Mouse (Mus musculus) hindbrain, embryonic 12.5 days (tissue): ENCODE measurements around the gene Pla2g1b. TPM values are rescaled to one million over a fixed set of nuclear protein-coding genes. Genes with fewer than 3 reads are reported as not detected.
"Not testable (repeated sequence)": the region's sequence is repeated elsewhere in the genome, so short reads cannot be mapped to it uniquely, and the experiment has no call there.

Source experiments
- ATAC-seq: fragments of 200-750 bp; cut with Nextera tagmentation; 2 replicates; pipeline ENCODE4 v1.8.0; 2017; ENCODE audit warnings: moderate TSS enrichment; ENCODE audit not compliant: low FRiP score
- H3K27ac ChIP-seq: fragments of 300-500 bp; sonication (generic); 2 replicates; pipeline ENCODE4 v1.5.1; 2016; ENCODE audit warnings: mild to moderate bottlenecking
- H3K27me3 ChIP-seq: fragments of 300-500 bp; sonication (generic); 2 replicates; pipeline ENCODE4 v1.6.1; 2016; ENCODE audit warnings: mild to moderate bottlenecking
- H3K36me3 ChIP-seq: fragments of 300-500 bp; sonication (generic); 2 replicates; pipeline ENCODE4 v1.6.1; 2016; ENCODE audit warnings: mild to moderate bottlenecking
- H3K4me1 ChIP-seq: fragments of 300-500 bp; sonication (generic); 2 replicates; pipeline ENCODE4 v1.6.1; 2016
- H3K4me2 ChIP-seq: fragments of 300-500 bp; sonication (generic); replicated peaks from 2 replicates; pipeline ENCODE4 v1.6.1; 2016; ENCODE audit warnings: mild to moderate bottlenecking
- H3K4me3 ChIP-seq: fragments of 300-500 bp; sonication (generic); 2 replicates; pipeline ENCODE4 v1.5.1; 2016; ENCODE audit warnings: mild to moderate bottlenecking
- H3K9ac ChIP-seq: fragments of 300-500 bp; sonication (generic); 2 replicates; pipeline ENCODE4 v1.6.1; 2016; ENCODE audit warnings: mild to moderate bottlenecking, moderate library complexity
- H3K9me3 ChIP-seq: fragments of 300-500 bp; sonication (generic); replicated peaks from 2 replicates; pipeline ENCODE4 v1.6.1; 2016; ENCODE audit warnings: mild to moderate bottlenecking
- WGBS: fragments of 180-500 bp; shearing (Covaris S2); methylation state at CpG from one replicate; pipeline ENCODE4 v1.1.7; 2016; 5-methylcytosine and 5-hydroxymethylcytosine counted together
- polyA plus RNA-seq: library from polyadenylated mRNA; unstranded; fragments of >200 nt; fragmentation: Nextera tagmentation; extraction: Ambion mirVana; gene quantifications from 2 replicates; pipeline ENCODE4 v1.2.1, GENCODE M21; 2016

The Pla2g1b gene
- polyA plus RNA-seq, 1 experiment from 2014 or later: not detected

GRCm38 (mm10) chr5:115435755-115436379 is 30.2 kb upstream of the Pla2g1b start:
- ATAC-seq: no peak; the same call in 1 of the 2 replicates
- peak overlapping the region; percentile 100 for H3K9ac ChIP-seq
- H3K9me3 ChIP-seq: no peaks in the 10 kb centered on the region
- peaks cover 91% of the 10 kb centered on the region for H3K4me1 ChIP-seq
- WGBS: 1% methylated on average over 8 of the region's 8 CpGs
- no peaks in the 10 kb centered on the region for H3K27me3 ChIP-seq
- H3K4me2 ChIP-seq: peak overlapping the region; percentile 80
- H3K4me3 ChIP-seq: peak overlapping the region; percentile 100
- peaks cover 48% of the 10 kb centered on the region for H3K36me3 ChIP-seq
- H3K27ac ChIP-seq: peak overlapping the region; percentile 100

GRCm38 (mm10) chr5:115436421-115437124 is 29.5 kb upstream of the Pla2g1b start:
- peak overlapping the region; percentile 100 for H3K4me3 ChIP-seq
- no peaks in the 10 kb centered on the region for H3K27me3 ChIP-seq
- peak overlapping the region; percentile 80 for H3K4me2 ChIP-seq
- peaks cover 56% of the 10 kb centered on the region for H3K36me3 ChIP-seq
- H3K4me1 ChIP-seq: peaks cover 93% of the 10 kb centered on the region
- H3K9me3 ChIP-seq: no peaks in the 10 kb centered on the region
- H3K27ac ChIP-seq: peak overlapping the region; percentile 100
- peak; percentile 88 for ATAC-seq
- WGBS: under 1% methylated on average over 43 of the region's 43 CpGs
- H3K9ac ChIP-seq: peak overlapping the region; percentile 100

GRCm38 (mm10) chr5:115437242-115437944 is 28.7 kb upstream of the Pla2g1b start:
- no peak for ATAC-seq
- Histone ChIP-seq H3K4me1 (peaks cover 85% of the 10 kb centered on the region), H3K4me2 (peak overlapping the region; percentile 80), H3K27me3 (no peaks in the 10 kb centered on the region), H3K9me3 (no peaks in the 10 kb centered on the region), H3K9ac (peak overlapping the region; percentile 100), H3K27ac (peak overlapping the region; percentile 100), H3K4me3 (peak overlapping the region; percentile 100), H3K36me3 (peaks cover 64% of the 10 kb centered on the region)
- WGBS: 25% methylated on average over 7 of the region's 7 CpGs

GRCm38 (mm10) chr5:115437945-115438315 is 28.1 kb upstream of the Pla2g1b start:
- Histone ChIP-seq H3K27me3 (no peaks in the 10 kb centered on the region), H3K36me3 (peaks cover 65% of the 10 kb centered on the region)

GRCm38 (mm10) chr5:115438667-115439066 is 27.4 kb upstream of the Pla2g1b start:
- Histone ChIP-seq H3K9ac (peak overlapping the region; percentile 62), H3K36me3 (peaks cover 65% of the 10 kb centered on the region), H3K27ac (peak overlapping the region; percentile 100), H3K4me1 (peaks cover 72% of the 10 kb centered on the region), H3K27me3 (no peaks in the 10 kb centered on the region), H3K9me3 (no peaks in the 10 kb centered on the region), H3K4me2 (peak overlapping the region; percentile 80), H3K4me3 (peak overlapping the region; percentile 17; the same call in 1 of the 2 replicates)
- WGBS: 28% methylated on average over 7 of the region's 7 CpGs
- ATAC-seq: no peak

More at GRCm38 (mm10) chr5:115437945-115438315, 28.1 kb upstream of the Pla2g1b start:
- no peaks in the 10 kb centered on the region for H3K9me3 ChIP-seq
- peak overlapping the region; percentile 17 for H3K4me3 ChIP-seq
- H3K9ac ChIP-seq: peak overlapping the region; percentile 62
- WGBS: 0% methylated on average over 2 of the region's 2 CpGs
- H3K27ac ChIP-seq: peak overlapping the region; percentile 100
- ATAC-seq: 0 out of 2 replicates have a peak, but pooled peaks have one; percentile 20
- peaks cover 79% of the 10 kb centered on the region for H3K4me1 ChIP-seq
- peak overlapping the region; percentile 80 for H3K4me2 ChIP-seq

- 0 out of 2 replicates have a peak overlapping the region, but pooled peaks have one; percentile 3 for H3K4me2 ChIP-seq
- peaks cover 80% of the 10 kb centered on the region for H3K36me3 ChIP-seq
Measured at GRCm38 (mm10) chr5:115441205-115441849, 24.7 kb upstream of the Pla2g1b start.

GRCm38 (mm10) chr5:115442663-115443062 is 23.4 kb upstream of the Pla2g1b start:
- H3K27me3 ChIP-seq, H3K9ac ChIP-seq, H3K9me3 ChIP-seq, H3K27ac ChIP-seq, H3K4me2 ChIP-seq, ATAC-seq, H3K4me3 ChIP-seq: not testable (repeated sequence)
- WGBS: 74% methylated on average over 5 of the region's 5 CpGs
- peaks cover 33% of the 10 kb centered on the region for H3K4me1 ChIP-seq
- H3K36me3 ChIP-seq: peaks cover 93% of the 10 kb centered on the region

More at GRCm38 (mm10) chr5:115441205-115441849, 24.7 kb upstream of the Pla2g1b start:
- ATAC-seq: no peak
- no peak overlapping the region for H3K9ac ChIP-seq
- H3K27ac ChIP-seq: peak overlapping the region; percentile 40
- WGBS: 33% methylated on average over 14 of the region's 14 CpGs
- no peak overlapping the region for H3K4me3 ChIP-seq
- H3K27me3 ChIP-seq: no peaks in the 10 kb centered on the region
- H3K9me3 ChIP-seq: no peaks in the 10 kb centered on the region
- peaks cover 45% of the 10 kb centered on the region for H3K4me1 ChIP-seq

- Histone ChIP-seq H3K4me2 (no peak overlapping the region), H3K27me3 (no peaks in the 10 kb centered on the region), H3K4me1 (peaks cover 18% of the 10 kb centered on the region), H3K4me3 (no peak overlapping the region), H3K36me3 (peaks cover 97% of the 10 kb centered on the region), H3K9me3 (no peaks in the 10 kb centered on the region), H3K9ac (no peak overlapping the region), H3K27ac (no peak overlapping the region)
- WGBS: 85% methylated on average over 11 of the region's 11 CpGs
- ATAC-seq: no peak
Measured at GRCm38 (mm10) chr5:115444130-115444529, 21.9 kb upstream of the Pla2g1b start.

- H3K4me1 ChIP-seq: no peaks in the 10 kb centered on the region
- ATAC-seq: no peak
- H3K4me2 ChIP-seq: no peak overlapping the region
- H3K36me3 ChIP-seq: peaks cover 99% of the 10 kb centered on the region
- H3K27me3 ChIP-seq: no peaks in the 10 kb centered on the region
- H3K4me3 ChIP-seq: no peak overlapping the region
- 0 out of 2 replicates have a peak overlapping the region, but pooled peaks have one; percentile 13 for H3K27ac ChIP-seq
- WGBS: 87% methylated on average over 17 of the region's 17 CpGs
- no peak overlapping the region for H3K9ac ChIP-seq
- no peaks in the 10 kb centered on the region for H3K9me3 ChIP-seq
Measured at GRCm38 (mm10) chr5:115447108-115447507, 19.0 kb upstream of the Pla2g1b start.

GRCm38 (mm10) chr5:115449247-115449646 is 16.8 kb upstream of the Pla2g1b start:
- WGBS: 89% methylated on average over 3 of the region's 3 CpGs
- Histone ChIP-seq H3K9ac (no peak overlapping the region), H3K4me2 (no peak overlapping the region), H3K27me3 (no peaks in the 10 kb centered on the region), H3K4me1 (no peaks in the 10 kb centered on the region; the same call in 1 of the 2 replicates), H3K4me3 (no peak overlapping the region), H3K27ac (peak overlapping the region; percentile 30; the same call in 1 of the 2 replicates), H3K36me3 (peaks cover 99% of the 10 kb centered on the region), H3K9me3 (no peaks in the 10 kb centered on the region)
- no peak for ATAC-seq

GRCm38 (mm10) chr5:115450410-115451317 is 15.4 kb upstream of the Pla2g1b start:
- ATAC-seq: peak; percentile 17; the same call in 1 of the 2 replicates
- no peak overlapping the region for H3K4me2 ChIP-seq
- H3K27ac ChIP-seq: peak overlapping the region; percentile 24; the same call in 1 of the 2 replicates
- H3K4me3 ChIP-seq: no peak overlapping the region
- no peaks in the 10 kb centered on the region; the same call in 1 of the 2 replicates for H3K4me1 ChIP-seq
- no peak overlapping the region for H3K9ac ChIP-seq
- WGBS: 92% methylated on average over 27 of the region's 27 CpGs
- H3K36me3 ChIP-seq: peaks cover 93% of the 10 kb centered on the region
- H3K9me3 ChIP-seq: no peaks in the 10 kb centered on the region
- no peaks in the 10 kb centered on the region for H3K27me3 ChIP-seq
